Mouse (Mus musculus) heart, embryonic 13.5 days (tissue): ENCODE measurements at regions not wholly inside any gene's neighbourhood (a gene's known extent, or its start where the extent isn't known, plus 50 kb on each side); places are given as distances from the start of the nearest gene placed in this dataset.

Experiments
- ATAC-seq: fragments of 200-750 bp; cut with Nextera tagmentation; 2 replicates; pipeline ENCODE4 v1.8.0; 2017; ENCODE audit warnings: moderate TSS enrichment; ENCODE audit not compliant: insufficient number of reproducible peaks, low FRiP score, low TSS enrichment; ENCODE audit errors: extremely low read depth
- H3K27ac ChIP-seq: fragments of 300-500 bp; sonication (generic); replicated peaks from 2 replicates; pipeline ENCODE4 v1.5.1; 2015; ENCODE audit warnings: moderate library complexity, mild to moderate bottlenecking, inconsistent platforms
- H3K27me3 ChIP-seq: fragments of 300-500 bp; sonication (generic); replicated peaks from 2 replicates; pipeline ENCODE4 v1.6.1; 2015; ENCODE audit warnings: mild to moderate bottlenecking, inconsistent platforms
- H3K36me3 ChIP-seq: fragments of 300-500 bp; sonication (generic); 2 replicates; pipeline ENCODE4 v1.6.1; 2015; ENCODE audit warnings: mild to moderate bottlenecking, inconsistent platforms
- H3K4me1 ChIP-seq: fragments of 300-500 bp; sonication (generic); 2 replicates; pipeline ENCODE4 v1.6.1; 2015; ENCODE audit warnings: inconsistent platforms
- H3K4me2 ChIP-seq: fragments of 300-500 bp; sonication (generic); 2 replicates; pipeline ENCODE4 v1.6.1; 2015; ENCODE audit warnings: inconsistent platforms, mild to moderate bottlenecking, moderate library complexity
- H3K4me3 ChIP-seq: fragments of 300-500 bp; sonication (generic); 2 replicates; pipeline ENCODE4 v1.5.1; 2015; ENCODE audit warnings: moderate library complexity, mild to moderate bottlenecking, inconsistent platforms
- H3K9ac ChIP-seq: fragments of 300-500 bp; sonication (generic); 2 replicates; pipeline ENCODE4 v1.6.1; 2015; ENCODE audit warnings: inconsistent platforms, mild to moderate bottlenecking, moderate library complexity
- H3K9me3 ChIP-seq: fragments of 300-500 bp; sonication (generic); 2 replicates; pipeline ENCODE4 v1.6.1; 2016; ENCODE audit warnings: inconsistent platforms
- WGBS: fragments of 180-500 bp; shearing (Covaris S2); methylation state at CpG from one replicate; pipeline ENCODE4 v1.1.7; 2015; ENCODE audit warnings: mixed read lengths; 5-methylcytosine and 5-hydroxymethylcytosine counted together

GRCm38 (mm10) chr16:57924130-57924495 is 169.6 kb upstream of the Col8a1 start:
- H3K9me3 ChIP-seq = no peaks in the 10 kb centered on the region
- H3K27ac ChIP-seq = no peak overlapping the region
- H3K4me2 ChIP-seq = no peak overlapping the region
- peaks cover 6% of the 10 kb centered on the region; the same call in 1 of the 2 replicates for H3K4me1 ChIP-seq
- WGBS = 74% methylated on average over 4 of the region's 4 CpGs
- H3K9ac ChIP-seq = no peak overlapping the region
- no peaks in the 10 kb centered on the region for H3K36me3 ChIP-seq
- H3K27me3 ChIP-seq = no peaks in the 10 kb centered on the region
- H3K4me3 ChIP-seq = no peak overlapping the region
- ATAC-seq = no peak

- Histone ChIP-seq H3K27me3 (no peaks in the 10 kb centered on the region), H3K4me3 (no peak overlapping the region), H3K4me1 (peaks cover 6% of the 10 kb centered on the region; the same call in 1 of the 2 replicates), H3K9ac (no peak overlapping the region), H3K36me3 (no peaks in the 10 kb centered on the region), H3K4me2 (no peak overlapping the region), H3K27ac (no peak overlapping the region), H3K9me3 (no peaks in the 10 kb centered on the region)
- no peak for ATAC-seq
- WGBS = 75% methylated on average over 4 of the region's 4 CpGs
Measured at GRCm38 (mm10) chr16:57927816-57928215, 173.3 kb upstream of the Col8a1 start.

- Histone ChIP-seq H3K9ac (no peak overlapping the region), H3K4me1 (peaks cover 6% of the 10 kb centered on the region; the same call in 1 of the 2 replicates), H3K27ac (no peak overlapping the region), H3K4me2 (no peak overlapping the region), H3K4me3 (no peak overlapping the region), H3K27me3 (no peaks in the 10 kb centered on the region), H3K9me3 (no peaks in the 10 kb centered on the region), H3K36me3 (no peaks in the 10 kb centered on the region)
- WGBS = 33% methylated on average over 4 of the region's 4 CpGs
- no peak for ATAC-seq
Measured at GRCm38 (mm10) chr16:57928301-57928700, 173.8 kb upstream of the Col8a1 start.

GRCm38 (mm10) chr16:57929151-57929764 is 174.7 kb upstream of the Col8a1 start:
- Histone ChIP-seq H3K4me3 (no peak overlapping the region), H3K4me1 (peaks cover 6% of the 10 kb centered on the region; the same call in 1 of the 2 replicates), H3K27me3 (no peaks in the 10 kb centered on the region), H3K4me2 (no peak overlapping the region), H3K9me3 (no peaks in the 10 kb centered on the region), H3K27ac (no peak overlapping the region), H3K9ac (no peak overlapping the region), H3K36me3 (no peaks in the 10 kb centered on the region)
- WGBS = 83% methylated on average over 12 of the region's 12 CpGs
- no peak for ATAC-seq

GRCm38 (mm10) chr16:57945404-57945803 is 190.9 kb upstream of the Col8a1 start:
- WGBS = 53% methylated on average over 6 of the region's 6 CpGs
- Histone ChIP-seq H3K4me3 (no peak overlapping the region), H3K9ac (no peak overlapping the region), H3K4me1 (no peaks in the 10 kb centered on the region), H3K36me3 (no peaks in the 10 kb centered on the region), H3K27me3 (no peaks in the 10 kb centered on the region), H3K4me2 (no peak overlapping the region), H3K27ac (no peak overlapping the region), H3K9me3 (no peaks in the 10 kb centered on the region)
- no peak for ATAC-seq

- no peak overlapping the region for H3K4me2 ChIP-seq
- 52% methylated on average over 3 of the region's 3 CpGs for WGBS
- H3K27ac ChIP-seq = no peak overlapping the region
- no peak overlapping the region for H3K4me3 ChIP-seq
- no peaks in the 10 kb centered on the region for H3K4me1 ChIP-seq
- no peaks in the 10 kb centered on the region for H3K9me3 ChIP-seq
- no peaks in the 10 kb centered on the region for H3K36me3 ChIP-seq
- no peaks in the 10 kb centered on the region for H3K27me3 ChIP-seq
- no peak overlapping the region for H3K9ac ChIP-seq
- no peak for ATAC-seq
Measured at GRCm38 (mm10) chr16:57947309-57947708, 192.8 kb upstream of the Col8a1 start.

GRCm38 (mm10) chr16:57949680-57950079 is 195.1 kb upstream of the Col8a1 start:
- no peak for ATAC-seq
- Histone ChIP-seq H3K27me3 (no peaks in the 10 kb centered on the region), H3K9me3 (no peaks in the 10 kb centered on the region), H3K4me2 (no peak overlapping the region), H3K9ac (no peak overlapping the region), H3K36me3 (no peaks in the 10 kb centered on the region), H3K4me3 (no peak overlapping the region), H3K27ac (no peak overlapping the region), H3K4me1 (no peaks in the 10 kb centered on the region)
- 68% methylated on average over 3 of the region's 3 CpGs for WGBS

- Histone ChIP-seq H3K4me3 (no peak overlapping the region), H3K36me3 (no peaks in the 10 kb centered on the region), H3K9me3 (no peaks in the 10 kb centered on the region), H3K27ac (no peak overlapping the region), H3K9ac (no peak overlapping the region), H3K4me2 (no peak overlapping the region), H3K27me3 (no peaks in the 10 kb centered on the region), H3K4me1 (no peaks in the 10 kb centered on the region)
- ATAC-seq = no peak
- WGBS = 48% methylated on average over 1 of the region's 1 CpGs
Measured at GRCm38 (mm10) chr16:57970956-57971355, 216.4 kb upstream of the Col8a1 start.

GRCm38 (mm10) chr16:57984111-57984510 is 229.6 kb upstream of the Col8a1 start:
- no peak overlapping the region for H3K9ac ChIP-seq
- no peaks in the 10 kb centered on the region for H3K4me1 ChIP-seq
- H3K27me3 ChIP-seq = no peaks in the 10 kb centered on the region
- no peak for ATAC-seq
- H3K4me3 ChIP-seq = no peak overlapping the region
- no peak overlapping the region for H3K4me2 ChIP-seq
- no peaks in the 10 kb centered on the region for H3K36me3 ChIP-seq
- 65% methylated on average over 5 of the region's 5 CpGs for WGBS
- no peaks in the 10 kb centered on the region for H3K9me3 ChIP-seq
- H3K27ac ChIP-seq = no peak overlapping the region

- no peak for ATAC-seq
- H3K9me3 ChIP-seq = no peaks in the 10 kb centered on the region
- no peak overlapping the region for H3K4me3 ChIP-seq
- no peaks in the 10 kb centered on the region for H3K4me1 ChIP-seq
- no peak overlapping the region for H3K27ac ChIP-seq
- 69% methylated on average over 3 of the region's 3 CpGs for WGBS
- H3K9ac ChIP-seq = no peak overlapping the region
- H3K4me2 ChIP-seq = no peak overlapping the region
- H3K27me3 ChIP-seq = no peaks in the 10 kb centered on the region
- H3K36me3 ChIP-seq = no peaks in the 10 kb centered on the region
Measured at GRCm38 (mm10) chr16:58005740-58006139, 251.2 kb upstream of the Col8a1 start.

GRCm38 (mm10) chr16:58013557-58013956 is 259.0 kb upstream of the Col8a1 start:
- Histone ChIP-seq H3K4me1 (no peaks in the 10 kb centered on the region), H3K9ac (no peak overlapping the region), H3K27ac (no peak overlapping the region), H3K9me3 (no peaks in the 10 kb centered on the region), H3K4me2 (no peak overlapping the region), H3K27me3 (no peaks in the 10 kb centered on the region), H3K4me3 (no peak overlapping the region), H3K36me3 (no peaks in the 10 kb centered on the region)
- 56% methylated on average over 1 of the region's 1 CpGs for WGBS
- ATAC-seq = no peak

- no peaks in the 10 kb centered on the region for H3K4me1 ChIP-seq
- ATAC-seq = no peak
- H3K36me3 ChIP-seq = no peaks in the 10 kb centered on the region
- no peak overlapping the region for H3K4me3 ChIP-seq
- WGBS = 74% methylated on average over 2 of the region's 2 CpGs
- no peaks in the 10 kb centered on the region for H3K9me3 ChIP-seq
- no peaks in the 10 kb centered on the region for H3K27me3 ChIP-seq
- no peak overlapping the region for H3K9ac ChIP-seq
- H3K4me2 ChIP-seq = no peak overlapping the region
- no peak overlapping the region for H3K27ac ChIP-seq
Measured at GRCm38 (mm10) chr16:58027525-58027924, 273.0 kb upstream of the Col8a1 start.
